In genomic region chr10:92162473-92163011, GRCm38 (mm10) we compare ENCODE assay signal across 8 mouse cellular contexts.
DNase-seq lines count a peak whose midpoint lies in the region; ATAC-seq and TF ChIP-seq lines count a peak whose summit lies in the region.

No protein-coding gene starts in this region.

- DNase-seq in kidney, adult 11 months, result no peak
- DNase-seq in adrenal gland, postnatal 36 days, result peak; percentile 2 to 7
- peak; percentile 58 for DNase-seq in embryonic facial prominence, embryonic 14.5 days (ENCODE audit: low spot score)
- peak; percentile 15 for DNase-seq in lung, postnatal 0 days (ENCODE audit: low spot score)
- DNase-seq in right cerebral cortex, postnatal 25 days, result peak; percentile 34
- DNase-seq in gastrocnemius, postnatal 36 days, result no peak

- H3K9me3 ChIP-seq in kidney, embryonic 14.5 days (ENCODE audit: control insufficient read depth, low read length), result no peaks in the 10 kb centered on the region
- no peaks in the 10 kb centered on the region for H3K9me3 ChIP-seq in embryonic facial prominence, embryonic 14.5 days (ENCODE audit: control insufficient read depth, low read length)
- no peaks in the 10 kb centered on the region for H3K9me3 ChIP-seq in intestine, postnatal 0 days (ENCODE audit: control insufficient read depth)
- no peaks in the 10 kb centered on the region for H3K9me3 ChIP-seq in lung, postnatal 0 days (ENCODE audit: low read length)

- H3K27ac ChIP-seq in kidney, embryonic 14.5 days (ENCODE audit: low read depth, low read length), result 0 out of 2 replicates have a peak overlapping the region, but pooled peaks have one; percentile 2
- H3K27ac ChIP-seq in embryonic facial prominence, embryonic 14.5 days (replicated peaks; ENCODE audit: low read depth, low read length), result no peak overlapping the region; the same call in 1 of the 2 replicates
- no peak overlapping the region for H3K27ac ChIP-seq in intestine, postnatal 0 days (ENCODE audit: low read depth, low read length)
- no peak overlapping the region for H3K27ac ChIP-seq in lung, postnatal 0 days (ENCODE audit: low read length)

- peak overlapping the region; percentile 58 for H3K9ac ChIP-seq in kidney, embryonic 14.5 days (ENCODE audit: low read depth, low read length)
- peak overlapping the region; percentile 56 for H3K9ac ChIP-seq in embryonic facial prominence, embryonic 14.5 days (ENCODE audit: low read depth, low read length)
- H3K9ac ChIP-seq in intestine, postnatal 0 days (ENCODE audit: low read depth, low read length), result no peak overlapping the region
- no peak overlapping the region for H3K9ac ChIP-seq in lung, postnatal 0 days (replicated peaks; ENCODE audit: low read depth)

- ATAC-seq in kidney, embryonic 14.5 days (ENCODE audit: low FRiP score, low TSS enrichment), result peak; percentile 66; the same call in 1 of the 2 replicates
- ATAC-seq in embryonic facial prominence, embryonic 14.5 days (ENCODE audit: low read depth), result peak; percentile 51
- ATAC-seq in intestine, postnatal 0 days, result no peak
- ATAC-seq in lung, postnatal 0 days, result no peak

- peak overlapping the region; percentile 86 for H3K4me2 ChIP-seq in kidney, embryonic 14.5 days (replicated peaks; ENCODE audit: low read depth, low read length)
- H3K4me2 ChIP-seq in embryonic facial prominence, embryonic 14.5 days (ENCODE audit: low read depth, low read length), result peak overlapping the region; percentile 81
- peak overlapping the region; percentile 57 for H3K4me2 ChIP-seq in intestine, postnatal 0 days (replicated peaks; ENCODE audit: low read depth)
- H3K4me2 ChIP-seq in lung, postnatal 0 days (replicated peaks; ENCODE audit: low read depth, low read length), result peak overlapping the region; percentile 49

- no peaks in the 10 kb centered on the region for H3K4me1 ChIP-seq in kidney, embryonic 14.5 days (ENCODE audit: control insufficient read depth, insufficient read depth, low read length)
- H3K4me1 ChIP-seq in embryonic facial prominence, embryonic 14.5 days (ENCODE audit: control insufficient read depth, insufficient read depth, low read length), result peaks cover 10% of the 10 kb centered on the region; the same call in 1 of the 2 replicates
- no peaks in the 10 kb centered on the region; the same call in 1 of the 2 replicates for H3K4me1 ChIP-seq in intestine, postnatal 0 days (replicated peaks; ENCODE audit: control insufficient read depth, insufficient read depth, low read length)
- H3K4me1 ChIP-seq in lung, postnatal 0 days (ENCODE audit: insufficient read depth, low read depth, low read length), result peaks cover 7% of the 10 kb centered on the region; the same call in 1 of the 2 replicates

- peak overlapping the region; percentile 40 for H3K4me3 ChIP-seq in kidney, embryonic 14.5 days (ENCODE audit: low read length)
- peak overlapping the region; percentile 44 for H3K4me3 ChIP-seq in embryonic facial prominence, embryonic 14.5 days (ENCODE audit: low read depth, low read length)
- peak overlapping the region; percentile 31 for H3K4me3 ChIP-seq in intestine, postnatal 0 days (ENCODE audit: low read depth, low read length)
- peak overlapping the region; percentile 28 for H3K4me3 ChIP-seq in lung, postnatal 0 days (ENCODE audit: low read depth, low read length)

- no peaks in the 10 kb centered on the region for H3K27me3 ChIP-seq in kidney, embryonic 14.5 days (ENCODE audit: control insufficient read depth, insufficient read depth, low read length)
- H3K27me3 ChIP-seq in embryonic facial prominence, embryonic 14.5 days (replicated peaks; ENCODE audit: control insufficient read depth, insufficient read depth, low read length), result peaks cover 26% of the 10 kb centered on the region
- peaks cover 4% of the 10 kb centered on the region for H3K27me3 ChIP-seq in intestine, postnatal 0 days (replicated peaks; ENCODE audit: control insufficient read depth, insufficient read depth, low read length)
- H3K27me3 ChIP-seq in lung, postnatal 0 days (replicated peaks; ENCODE audit: insufficient read depth, low read length), result peaks cover 4% of the 10 kb centered on the region; the same call in 1 of the 2 replicates

- TF ChIP-seq CTCF in intestine, postnatal 0 days (IDR thresholded peaks at IDR 0.05; ENCODE audit: low read depth), result no peak
- TF ChIP-seq CTCF in lung, postnatal 0 days (IDR thresholded peaks at IDR 0.05), result no peak

- WGBS in kidney, embryonic 14.5 days, result under 1% methylated on average over 29 of the region's 29 CpGs
- 2% methylated on average over 29 of the region's 29 CpGs for WGBS in embryonic facial prominence, embryonic 14.5 days
- WGBS in intestine, postnatal 0 days, result 2% methylated on average over 29 of the region's 29 CpGs
- WGBS in lung, postnatal 0 days, result 1% methylated on average over 29 of the region's 29 CpGs

- intact Hi-C loops in gastrocnemius, postnatal 36 days (cut with DNase I), result no loop called here

- TF ChIP-seq EP300 in lung, postnatal 0 days (IDR thresholded peaks at IDR 0.05), result no peak

- H3K36me3 ChIP-seq in kidney, embryonic 14.5 days (ENCODE audit: control insufficient read depth, insufficient read depth, low read length), result no peaks in the 10 kb centered on the region
- H3K36me3 ChIP-seq in embryonic facial prominence, embryonic 14.5 days (ENCODE audit: control insufficient read depth, insufficient read depth, low read length), result no peaks in the 10 kb centered on the region
- H3K36me3 ChIP-seq in intestine, postnatal 0 days (ENCODE audit: control insufficient read depth, insufficient read depth), result no peaks in the 10 kb centered on the region
- H3K36me3 ChIP-seq in lung, postnatal 0 days (ENCODE audit: insufficient read depth, low read length), result no peaks in the 10 kb centered on the region

Comparison
In these comparisons a context has a peak if more than half of its experiments do, and no peak if none do; other contexts are left out.
1. ATAC-seq: peak in kidney, embryonic 14.5 days (single experiment) and embryonic facial prominence, embryonic 14.5 days (single experiment); none in intestine, postnatal 0 days (single experiment) and lung, postnatal 0 days (single experiment).
2. H3K9ac ChIP-seq: peak in kidney, embryonic 14.5 days (single experiment) and embryonic facial prominence, embryonic 14.5 days (single experiment); none in intestine, postnatal 0 days (single experiment) and lung, postnatal 0 days (single experiment).
3. DNase-seq: peak in adrenal gland, postnatal 36 days (2 of 2), embryonic facial prominence, embryonic 14.5 days (single experiment), lung, postnatal 0 days (single experiment) and right cerebral cortex, postnatal 25 days (single experiment); none in kidney, adult 11 months (single experiment) and gastrocnemius, postnatal 36 days (0 of 2).
4. Peak in every context shown above with its lines, with median percentiles within 50 percentile points of each other: H3K4me2 ChIP-seq and H3K4me3 ChIP-seq.